In genomic region chr1:101386294-101386693, GRCm38 (mm10) we compare ENCODE assay signal across 12 mouse cellular contexts.
"Had no signal": no experiment of that assay in that cellular context is flagged by ENCODE, and none has a peak within 500 bp of the region (broad histone marks: within the 10 kb centered on the region; RNA-seq: fewer than 3 reads in every experiment).

No protein-coding gene starts in this region.

- DNase-seq: retina, postnatal 1 day; right cerebral cortex, adult 18-20 months; right cerebral cortex, postnatal 14 days; right cerebral cortex, postnatal 25 days; right cerebral cortex, postnatal 4 days; spleen, adult 18-20 months; thymus, adult 18-20 months; thymus, adult 2 months; thymus, postnatal 14 days; thymus, postnatal 25 days; thymus, postnatal 36 days; thymus, postnatal 4 days had no signal
